Mouse (Mus musculus) urinary bladder, adult 2 months (tissue): ENCODE data around the gene Sos2. TPM values are rescaled to one million over a fixed set of nuclear protein-coding genes. Genes with fewer than 3 reads are reported as not detected.
"Not testable (repeated sequence)": the region's sequence is repeated elsewhere in the genome, so short reads cannot be mapped to it uniquely, and the experiment has no call there.

ENCODE experiments used
- DNase-seq: peaks from one replicate; pipeline ENCODE4 v3.0.0; 2022; ENCODE audit warnings: low spot score
- polyA plus RNA-seq: library from polyadenylated mRNA; depleted of rRNA; stranded (reverse); fragments of >200 nt; gene quantifications from 2 replicates; pipeline ENCODE4 v1.2.3, GENCODE M21; 2012

The Sos2 gene
- polyA plus RNA-seq, 1 experiment, result 27.8 TPM

GRCm38 (mm10) chr12:69674576-69675537 lies 6.8 kb downstream of the Sos2 start:
- no peak for DNase-seq

- no peak for DNase-seq
These were observed 7.5 kb downstream of the Sos2 start for GRCm38 (mm10) chr12:69674176-69674575.

GRCm38 (mm10) chr12:69666721-69667120 lies 14.9 kb downstream of the Sos2 start:
- no peak for DNase-seq

GRCm38 (mm10) chr12:69661658-69662057 lies 20.0 kb downstream of the Sos2 start:
- DNase-seq, result no peak

GRCm38 (mm10) chr12:69653973-69654372 lies 27.7 kb downstream of the Sos2 start:
- DNase-seq, result not testable (repeated sequence)

GRCm38 (mm10) chr12:69649511-69649910 lies 32.1 kb downstream of the Sos2 start:
- DNase-seq, result no peak

- no peak for DNase-seq
These were observed 35.6 kb downstream of the Sos2 start for GRCm38 (mm10) chr12:69645821-69646616.

GRCm38 (mm10) chr12:69644877-69645276 lies 36.8 kb downstream of the Sos2 start:
- no peak for DNase-seq

- no peak for DNase-seq
These were observed 38.8 kb downstream of the Sos2 start for GRCm38 (mm10) chr12:69642877-69643276.

- DNase-seq, result no peak
These were observed 46.9 kb downstream of the Sos2 start for GRCm38 (mm10) chr12:69634761-69635160.

- not testable (repeated sequence) for DNase-seq
These were observed 63.1 kb downstream of the Sos2 start for GRCm38 (mm10) chr12:69618590-69618989.

GRCm38 (mm10) chr12:69604367-69604766 lies 77.3 kb downstream of the Sos2 start:
- DNase-seq, result no peak

- DNase-seq, result no peak
These were observed 84.2 kb downstream of the Sos2 start for GRCm38 (mm10) chr12:69597446-69597845.

- DNase-seq, result no peak
These were observed 88.5 kb downstream of the Sos2 start for GRCm38 (mm10) chr12:69593130-69593529.

GRCm38 (mm10) chr12:69583270-69583629 lies 98.4 kb downstream of the Sos2 start:
- DNase-seq, result no peak

- DNase-seq, result peak; percentile 79
These were observed 98.9 kb downstream of the Sos2 start, which contains the start of gene Vcpkmt for GRCm38 (mm10) chr12:69582613-69583269. Vcpkmt (minus strand) TSS chr12:69583028.

- no peak for DNase-seq
These were observed 99.4 kb downstream of the Sos2 start for GRCm38 (mm10) chr12:69582216-69582612.

GRCm38 (mm10) chr12:69579623-69580022 lies 102.0 kb downstream of the Sos2 start:
- DNase-seq, result no peak

GRCm38 (mm10) chr12:69576120-69576627 lies 105.5 kb downstream of the Sos2 start:
- no peak for DNase-seq

- no peak for DNase-seq
These were observed 107.5 kb downstream of the Sos2 start for GRCm38 (mm10) chr12:69573916-69574881.

- DNase-seq, result no peak
These were observed 108.4 kb downstream of the Sos2 start for GRCm38 (mm10) chr12:69573271-69573670.
